Mouse (Mus musculus): Measurements from ENCODE around the gene Echdc2.

Gene Echdc2

DNA sequence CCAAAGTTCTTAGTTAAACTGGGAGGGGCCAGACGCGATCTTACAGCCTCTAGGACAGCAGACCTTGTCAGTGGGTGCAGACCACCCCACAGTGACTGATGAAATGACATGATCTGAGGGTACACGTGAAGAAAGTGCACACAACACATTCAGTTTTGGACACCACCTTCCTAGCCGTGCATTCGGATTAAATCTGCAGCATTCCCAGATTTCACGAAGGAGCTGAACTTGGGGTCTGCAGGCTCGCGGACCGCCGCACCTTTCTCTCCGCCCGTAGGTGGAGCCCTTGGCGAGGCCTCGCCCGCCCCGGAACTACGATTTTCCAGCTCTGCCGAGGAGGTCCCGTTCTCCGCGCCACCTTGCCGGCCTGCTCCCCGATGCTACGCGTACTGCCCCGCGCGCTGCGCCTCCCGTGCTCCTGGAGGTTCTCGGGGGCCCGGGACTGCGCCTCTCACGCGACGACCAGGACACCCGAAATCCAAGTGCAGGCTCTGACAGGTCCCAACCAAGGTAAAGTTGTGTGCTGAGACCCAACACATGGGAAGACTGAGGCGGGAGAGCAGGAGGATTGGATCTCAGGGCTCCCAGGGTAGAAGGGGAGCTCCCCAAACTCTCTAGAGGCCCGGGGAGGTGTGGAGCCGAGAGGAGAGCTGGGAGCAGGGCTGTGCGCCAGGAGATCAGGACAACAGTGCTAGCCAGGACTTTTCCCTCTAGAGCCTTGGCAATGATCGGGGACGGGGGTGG is at the start of gene Echdc2:
TSS of gene Echdc2 (plus strand) at position 286 of the 744 bp plus-strand sequence.
- H3K36me3 ChIP-seq (ENCODE audit: insufficient read depth, low read length): peaks cover 21% of the 10 kb centered on the region
- H3K4me3 ChIP-seq (replicated peaks; ENCODE audit: low read length): peak within 1 kb of the TSS; percentile 90
- H3K27me3 ChIP-seq (ENCODE audit: insufficient read depth, low read length): peaks cover 7% of the 10 kb centered on the region; the same call in 1 of the 2 replicates
- TF ChIP-seq NANOG (IDR thresholded peaks at IDR 0.05; ENCODE audit: borderline replicate concordance, low read length) (no peak), CTCF (conservative IDR thresholded peaks at IDR 0.05; ENCODE audit: low read length) (no peak), POU5F1 (IDR thresholded peaks at IDR 0.05; ENCODE audit: borderline replicate concordance, low read length) (no peak)
- H3K9me3 ChIP-seq (ENCODE audit: low read length): no peaks in the 10 kb centered on the region
- peaks cover 53% of the 10 kb centered on the region for H3K4me1 ChIP-seq (replicated peaks; ENCODE audit: low read depth, low read length)

GRCm38 (mm10) chr4:108116466-108116865 is 48.8 kb upstream of the Echdc2 start:
- Histone ChIP-seq H3K27me3 (ENCODE audit: insufficient read depth, low read length) (no peaks in the 10 kb centered on the region), H3K4me3 (replicated peaks; ENCODE audit: low read length) (no peak overlapping the region), H3K9me3 (ENCODE audit: low read length) (no peaks in the 10 kb centered on the region), H3K36me3 (ENCODE audit: insufficient read depth, low read length) (peaks cover 7% of the 10 kb centered on the region), H3K4me1 (replicated peaks; ENCODE audit: low read depth, low read length) (peaks cover 11% of the 10 kb centered on the region)
- TF ChIP-seq POU5F1 (IDR thresholded peaks at IDR 0.05; ENCODE audit: borderline replicate concordance, low read length) (no peak), CTCF (conservative IDR thresholded peaks at IDR 0.05; ENCODE audit: low read length) (no peak), NANOG (IDR thresholded peaks at IDR 0.05; ENCODE audit: borderline replicate concordance, low read length) (no peak)

DNA sequence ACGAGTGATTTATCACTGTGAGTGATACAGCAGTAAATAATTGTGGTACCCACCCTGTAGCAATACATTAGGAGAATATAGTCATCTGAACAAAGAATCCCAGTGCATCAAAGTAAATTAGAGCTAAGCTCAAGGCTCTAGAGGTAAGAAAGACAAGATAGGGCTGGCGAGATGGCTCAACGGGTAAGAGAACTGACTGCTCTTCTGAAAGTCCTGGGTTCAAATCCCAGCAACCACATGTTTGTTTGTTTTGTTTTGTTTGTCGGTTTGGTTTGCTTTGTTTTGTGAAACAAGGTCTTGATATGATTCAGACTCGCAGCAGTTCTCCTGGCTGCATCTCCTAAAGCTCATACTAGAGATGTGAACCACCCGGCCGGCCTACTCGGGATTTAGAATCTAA is 47.7 kb upstream of the Echdc2 start:
- H3K4me1 ChIP-seq (replicated peaks; ENCODE audit: low read depth, low read length): peaks cover 11% of the 10 kb centered on the region
- TF ChIP-seq NANOG (IDR thresholded peaks at IDR 0.05; ENCODE audit: borderline replicate concordance, low read length) (no peak), POU5F1 (IDR thresholded peaks at IDR 0.05; ENCODE audit: borderline replicate concordance, low read length) (no peak), CTCF (conservative IDR thresholded peaks at IDR 0.05; ENCODE audit: low read length) (no peak)
- H3K27me3 ChIP-seq (ENCODE audit: insufficient read depth, low read length): no peaks in the 10 kb centered on the region
- H3K4me3 ChIP-seq (replicated peaks; ENCODE audit: low read length): peak overlapping the region; percentile 82
- no peaks in the 10 kb centered on the region for H3K36me3 ChIP-seq (ENCODE audit: insufficient read depth, low read length)
- no peaks in the 10 kb centered on the region for H3K9me3 ChIP-seq (ENCODE audit: low read length)

DNA sequence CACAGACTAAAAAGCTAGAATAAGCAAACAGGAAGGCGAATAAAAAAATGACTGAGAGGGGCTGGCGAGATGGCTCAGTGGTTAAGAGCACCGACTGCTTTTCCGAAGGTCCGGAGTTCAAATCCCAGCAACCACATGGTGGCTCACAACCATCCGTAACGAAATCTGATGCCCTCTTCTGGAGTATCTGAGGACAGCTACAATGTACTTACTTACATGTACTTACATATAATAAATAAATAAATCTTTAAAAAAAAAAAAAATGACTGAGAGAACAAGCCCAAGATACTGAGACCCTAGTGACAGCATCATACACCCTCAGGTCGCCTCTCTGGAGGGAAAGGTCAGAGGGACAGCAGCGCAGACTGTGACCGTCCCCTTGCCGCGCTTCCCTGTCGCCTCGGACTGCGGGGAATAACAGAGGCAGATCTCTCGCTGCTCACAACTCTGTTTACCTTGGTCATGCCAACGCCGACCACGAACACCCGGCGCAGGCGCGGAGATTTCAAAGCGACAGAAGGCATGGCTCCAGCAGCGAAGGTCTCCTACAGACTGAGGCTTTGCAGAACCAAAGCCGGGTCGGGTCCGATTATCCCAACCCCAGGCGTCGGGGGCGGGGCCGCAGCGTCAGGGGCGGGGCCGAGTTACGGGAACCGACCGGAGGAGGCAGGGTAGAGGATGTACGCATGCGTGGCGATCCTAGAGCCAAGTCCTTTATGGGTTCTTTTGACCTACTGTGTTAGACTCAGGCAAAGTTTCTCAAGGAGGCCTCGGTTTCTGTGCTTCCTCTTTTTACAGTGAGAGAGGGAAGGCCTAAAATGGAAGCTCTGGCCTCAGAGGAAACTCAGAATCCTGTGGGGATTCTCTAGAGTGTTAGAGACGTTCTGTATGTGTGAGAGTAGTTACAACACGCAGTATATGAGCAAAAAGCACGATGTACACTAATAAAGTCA is 47.0 kb upstream of the Echdc2 start:
- Histone ChIP-seq H3K4me3 (replicated peaks; ENCODE audit: low read length) (peak overlapping the region; percentile 82), H3K36me3 (ENCODE audit: insufficient read depth, low read length) (no peaks in the 10 kb centered on the region), H3K27me3 (ENCODE audit: insufficient read depth, low read length) (no peaks in the 10 kb centered on the region), H3K9me3 (ENCODE audit: low read length) (no peaks in the 10 kb centered on the region), H3K4me1 (replicated peaks; ENCODE audit: low read depth, low read length) (peaks cover 11% of the 10 kb centered on the region)
- TF ChIP-seq POU5F1 (IDR thresholded peaks at IDR 0.05; ENCODE audit: borderline replicate concordance, low read length): no peak
- TF ChIP-seq NANOG (IDR thresholded peaks at IDR 0.05; ENCODE audit: borderline replicate concordance, low read length): no peak
- TF ChIP-seq CTCF (conservative IDR thresholded peaks at IDR 0.05; ENCODE audit: low read length): no peak

DNA sequence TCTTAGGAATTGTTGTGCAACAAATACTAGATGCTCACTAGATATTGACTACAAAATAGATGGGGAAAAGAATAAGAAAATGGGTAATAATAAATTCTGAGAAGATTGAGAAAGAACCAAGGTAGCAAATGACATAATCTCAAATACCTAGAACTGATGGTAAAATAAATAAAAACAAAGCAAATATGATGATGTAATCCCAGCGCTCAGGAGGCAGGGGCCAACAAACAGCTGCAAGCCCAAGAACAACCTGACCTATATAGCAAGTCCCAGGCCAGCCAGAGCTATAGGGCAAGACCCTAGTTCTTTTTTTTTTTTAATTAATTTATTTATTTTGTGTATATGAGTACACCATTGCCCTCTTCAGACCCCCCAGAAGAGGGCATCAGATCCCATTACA is 41.1 kb upstream of the Echdc2 start:
- no peaks in the 10 kb centered on the region for H3K27me3 ChIP-seq (ENCODE audit: insufficient read depth, low read length)
- H3K4me1 ChIP-seq (replicated peaks; ENCODE audit: low read depth, low read length): no peaks in the 10 kb centered on the region
- H3K36me3 ChIP-seq (ENCODE audit: insufficient read depth, low read length): no peaks in the 10 kb centered on the region
- H3K4me3 ChIP-seq (replicated peaks; ENCODE audit: low read length): no peak overlapping the region
- H3K9me3 ChIP-seq (ENCODE audit: low read length): no peaks in the 10 kb centered on the region
- TF ChIP-seq CTCF (conservative IDR thresholded peaks at IDR 0.05; ENCODE audit: low read length): no peak

DNA sequence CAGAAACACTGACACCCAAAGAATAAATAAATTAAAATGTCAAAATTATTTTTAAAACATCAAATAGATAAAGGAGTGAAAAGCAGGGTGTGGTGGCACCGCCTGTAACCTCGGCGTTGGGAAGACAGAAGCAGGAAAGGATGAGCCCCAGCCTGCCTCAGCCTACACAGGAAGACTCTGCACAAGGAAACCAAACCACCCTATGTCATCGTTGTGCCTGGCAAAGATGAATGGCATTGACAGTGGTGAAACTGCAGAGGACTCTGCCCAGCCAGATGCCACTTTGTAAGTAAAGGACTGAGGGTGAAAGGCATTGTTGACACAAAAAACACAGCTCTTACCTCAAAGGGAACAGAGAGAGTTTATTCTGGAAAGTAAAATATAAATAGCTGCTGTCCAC is 39.0 kb upstream of the Echdc2 start:
- H3K4me1 ChIP-seq (replicated peaks; ENCODE audit: low read depth, low read length): no peaks in the 10 kb centered on the region
- H3K4me3 ChIP-seq (replicated peaks; ENCODE audit: low read length): no peak overlapping the region
- no peaks in the 10 kb centered on the region for H3K27me3 ChIP-seq (ENCODE audit: insufficient read depth, low read length)
- no peak for TF ChIP-seq NANOG (IDR thresholded peaks at IDR 0.05; ENCODE audit: borderline replicate concordance, low read length)
- TF ChIP-seq CTCF (conservative IDR thresholded peaks at IDR 0.05; ENCODE audit: low read length): no peak
- no peak for TF ChIP-seq POU5F1 (IDR thresholded peaks at IDR 0.05; ENCODE audit: borderline replicate concordance, low read length)
- 0 out of 2 replicates have a peak, but pooled peaks cover 9% of the 10 kb centered on the region for H3K9me3 ChIP-seq (ENCODE audit: low read length)
- no peaks in the 10 kb centered on the region for H3K36me3 ChIP-seq (ENCODE audit: insufficient read depth, low read length)

GRCm38 (mm10) chr4:108127516-108127915 is 37.7 kb upstream of the Echdc2 start:
- TF ChIP-seq CTCF (conservative IDR thresholded peaks at IDR 0.05; ENCODE audit: low read length) (no peak), NANOG (IDR thresholded peaks at IDR 0.05; ENCODE audit: borderline replicate concordance, low read length) (no peak), POU5F1 (IDR thresholded peaks at IDR 0.05; ENCODE audit: borderline replicate concordance, low read length) (no peak)
- Histone ChIP-seq H3K4me1 (replicated peaks; ENCODE audit: low read depth, low read length) (no peaks in the 10 kb centered on the region), H3K9me3 (ENCODE audit: low read length) (peaks cover 12% of the 10 kb centered on the region), H3K4me3 (replicated peaks; ENCODE audit: low read length) (no peak overlapping the region), H3K36me3 (ENCODE audit: insufficient read depth, low read length) (no peaks in the 10 kb centered on the region), H3K27me3 (ENCODE audit: insufficient read depth, low read length) (no peaks in the 10 kb centered on the region)

GRCm38 (mm10) chr4:108128339-108128738 is 36.9 kb upstream of the Echdc2 start:
- no peaks in the 10 kb centered on the region for H3K4me1 ChIP-seq (replicated peaks; ENCODE audit: low read depth, low read length)
- H3K9me3 ChIP-seq (ENCODE audit: low read length): peaks cover 13% of the 10 kb centered on the region
- H3K27me3 ChIP-seq (ENCODE audit: insufficient read depth, low read length): no peaks in the 10 kb centered on the region
- H3K4me3 ChIP-seq (replicated peaks; ENCODE audit: low read length): no peak overlapping the region
- H3K36me3 ChIP-seq (ENCODE audit: insufficient read depth, low read length): no peaks in the 10 kb centered on the region
- TF ChIP-seq CTCF (conservative IDR thresholded peaks at IDR 0.05; ENCODE audit: low read length): no peak
- no peak for TF ChIP-seq POU5F1 (IDR thresholded peaks at IDR 0.05; ENCODE audit: borderline replicate concordance, low read length)
- no peak for TF ChIP-seq NANOG (IDR thresholded peaks at IDR 0.05; ENCODE audit: borderline replicate concordance, low read length)

Data from E14TG2a.4 (cell line).